Mouse (Mus musculus) forebrain, embryonic 16.5 days (tissue): ENCODE data around the gene Fam71f2. TPM values are rescaled to one million over a fixed set of nuclear protein-coding genes. Genes with fewer than 3 reads are reported as not detected.

Experiments
- ATAC-seq: fragments of 200-750 bp; cut with Nextera tagmentation; 2 replicates; pipeline ENCODE4 v1.8.0; 2017; ENCODE audit warnings: mild to moderate bottlenecking, moderate library complexity
- H3K27ac ChIP-seq: fragments of 300-500 bp; sonication (generic); 2 replicates; pipeline ENCODE4 v1.5.1; 2014; ENCODE audit warnings: low read length, control low read depth
- H3K27me3 ChIP-seq: fragments of 300-500 bp; sonication (generic); replicated peaks from 2 replicates; pipeline ENCODE4 v1.6.1; 2014; ENCODE audit warnings: low read length; ENCODE audit not compliant: control insufficient read depth, insufficient read depth
- H3K36me3 ChIP-seq: fragments of 300-500 bp; sonication (generic); 2 replicates; pipeline ENCODE4 v1.6.1; 2014; ENCODE audit not compliant: control insufficient read depth, insufficient read depth
- H3K4me1 ChIP-seq: fragments of 300-500 bp; sonication (generic); replicated peaks from 2 replicates; pipeline ENCODE4 v1.6.1; 2014; ENCODE audit warnings: low read length; ENCODE audit not compliant: control insufficient read depth, insufficient read depth
- H3K4me2 ChIP-seq: fragments of 300-500 bp; sonication (generic); 2 replicates; pipeline ENCODE4 v1.6.1; 2014; ENCODE audit warnings: mild to moderate bottlenecking, low read length, control low read depth
- H3K4me3 ChIP-seq: fragments of 300-500 bp; sonication (generic); replicated peaks from 2 replicates; pipeline ENCODE4 v1.5.1; 2014; ENCODE audit warnings: mild to moderate bottlenecking, low read length, control low read depth
- H3K9ac ChIP-seq: fragments of 300-500 bp; sonication (generic); replicated peaks from 2 replicates; pipeline ENCODE4 v1.6.1; 2014; ENCODE audit warnings: low read depth, low read length, control low read depth
- H3K9me3 ChIP-seq: fragments of 300-500 bp; sonication (generic); 2 replicates; pipeline ENCODE4 v1.6.1; 2016; ENCODE audit warnings: low read length; ENCODE audit not compliant: control insufficient read depth
- WGBS: fragments of 180-500 bp; shearing (Covaris S2); extraction: QIAGEN DNeasy Blood & Tissue Kit; methylation state at CpG from one replicate; pipeline ENCODE4 v1.1.7; 2014; 5-methylcytosine and 5-hydroxymethylcytosine counted together
- polyA plus RNA-seq: library from polyadenylated mRNA; unstranded; fragments of >200 nt; fragmentation: Nextera tagmentation; extraction: Ambion mirVana; gene quantifications from 2 replicates; pipeline ENCODE4 v1.2.1, GENCODE M21; 2015

Gene Fam71f2
- polyA plus RNA-seq, 1 experiment from 2014 or later = 0.51 TPM

- WGBS = 61% methylated on average over 6 of the region's 6 CpGs
Observed at GRCm38 (mm10) chr6:29288651-29289050, 9.3 kb downstream of the Fam71f2 start.

GRCm38 (mm10) chr6:29299112-29299511, 19.7 kb downstream of the Fam71f2 start:
- Histone ChIP-seq H3K27me3 (no peaks in the 10 kb centered on the region), H3K27ac (no peak overlapping the region), H3K36me3 (no peaks in the 10 kb centered on the region), H3K9me3 (no peaks in the 10 kb centered on the region), H3K4me3 (no peak overlapping the region), H3K4me1 (no peaks in the 10 kb centered on the region), H3K9ac (no peak overlapping the region), H3K4me2 (no peak overlapping the region)
- ATAC-seq = no peak
- 77% methylated on average over 2 of the region's 2 CpGs for WGBS

More at GRCm38 (mm10) chr6:29288651-29289050, 9.3 kb downstream of the Fam71f2 start:
- ATAC-seq = no peak
- Histone ChIP-seq H3K9me3 (no peaks in the 10 kb centered on the region), H3K27ac (no peak overlapping the region), H3K36me3 (no peaks in the 10 kb centered on the region), H3K4me2 (no peak overlapping the region), H3K4me3 (no peak overlapping the region), H3K27me3 (no peaks in the 10 kb centered on the region), H3K9ac (no peak overlapping the region), H3K4me1 (no peaks in the 10 kb centered on the region)

DNA sequence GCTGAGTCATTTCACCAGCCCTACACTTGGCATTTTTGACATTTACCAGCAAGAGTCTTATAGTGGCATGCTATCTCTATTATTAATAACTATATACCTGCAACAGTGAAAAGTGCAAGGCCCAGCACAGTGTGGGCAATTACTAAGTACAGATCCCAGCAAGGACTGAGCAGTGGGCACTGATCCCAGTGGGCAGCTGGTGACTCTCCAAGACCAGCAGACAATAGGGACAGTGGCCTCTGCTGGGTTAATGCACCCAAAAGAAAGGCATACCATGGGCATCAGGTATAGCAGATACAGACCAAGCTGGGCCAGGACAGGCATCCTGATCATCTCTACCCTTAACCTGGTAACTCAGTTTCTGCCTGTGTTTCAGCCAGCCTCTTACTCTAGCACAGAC, 23.9 kb downstream of the Fam71f2 start:
- Histone ChIP-seq H3K27ac (no peak overlapping the region), H3K4me3 (no peak overlapping the region), H3K27me3 (no peaks in the 10 kb centered on the region), H3K9ac (no peak overlapping the region), H3K36me3 (no peaks in the 10 kb centered on the region), H3K4me2 (no peak overlapping the region), H3K4me1 (no peaks in the 10 kb centered on the region), H3K9me3 (no peaks in the 10 kb centered on the region)
- ATAC-seq = no peak

DNA sequence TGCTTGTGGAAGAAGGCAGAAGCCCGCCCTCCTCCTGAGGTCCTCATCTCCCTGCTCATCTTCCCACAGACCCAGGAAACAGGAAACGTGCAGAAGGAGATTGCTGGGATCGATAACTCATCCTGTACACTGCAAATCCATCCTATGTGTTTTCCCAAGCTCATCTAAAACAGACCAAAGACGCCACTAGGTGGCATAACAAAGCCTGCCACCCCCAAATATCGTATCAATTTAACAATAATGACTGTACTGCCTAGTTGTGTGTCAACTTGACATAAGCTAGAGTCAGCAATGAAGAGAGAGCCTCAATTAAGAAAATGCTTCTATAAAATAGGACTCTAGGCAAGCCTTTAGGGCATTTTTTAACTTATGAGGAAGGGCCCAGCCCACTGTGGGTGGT, 24.3 kb downstream of the Fam71f2 start:
- H3K27ac ChIP-seq = no peak overlapping the region
- H3K4me3 ChIP-seq = no peak overlapping the region
- no peaks in the 10 kb centered on the region for H3K9me3 ChIP-seq
- H3K4me2 ChIP-seq = no peak overlapping the region
- no peaks in the 10 kb centered on the region for H3K27me3 ChIP-seq
- no peaks in the 10 kb centered on the region for H3K36me3 ChIP-seq
- no peak overlapping the region for H3K9ac ChIP-seq
- no peaks in the 10 kb centered on the region for H3K4me1 ChIP-seq
- ATAC-seq = no peak
- 57% methylated on average over 5 of the region's 5 CpGs for WGBS

- no peaks in the 10 kb centered on the region for H3K9me3 ChIP-seq
- WGBS = 93% methylated on average over 4 of the region's 4 CpGs
- no peaks in the 10 kb centered on the region for H3K4me1 ChIP-seq
- no peak overlapping the region for H3K4me3 ChIP-seq
- no peak overlapping the region for H3K27ac ChIP-seq
- ATAC-seq = no peak
- no peaks in the 10 kb centered on the region for H3K36me3 ChIP-seq
- H3K9ac ChIP-seq = no peak overlapping the region
- H3K4me2 ChIP-seq = no peak overlapping the region
- H3K27me3 ChIP-seq = no peaks in the 10 kb centered on the region
Observed at GRCm38 (mm10) chr6:29305462-29305861, 26.1 kb downstream of the Fam71f2 start.

DNA sequence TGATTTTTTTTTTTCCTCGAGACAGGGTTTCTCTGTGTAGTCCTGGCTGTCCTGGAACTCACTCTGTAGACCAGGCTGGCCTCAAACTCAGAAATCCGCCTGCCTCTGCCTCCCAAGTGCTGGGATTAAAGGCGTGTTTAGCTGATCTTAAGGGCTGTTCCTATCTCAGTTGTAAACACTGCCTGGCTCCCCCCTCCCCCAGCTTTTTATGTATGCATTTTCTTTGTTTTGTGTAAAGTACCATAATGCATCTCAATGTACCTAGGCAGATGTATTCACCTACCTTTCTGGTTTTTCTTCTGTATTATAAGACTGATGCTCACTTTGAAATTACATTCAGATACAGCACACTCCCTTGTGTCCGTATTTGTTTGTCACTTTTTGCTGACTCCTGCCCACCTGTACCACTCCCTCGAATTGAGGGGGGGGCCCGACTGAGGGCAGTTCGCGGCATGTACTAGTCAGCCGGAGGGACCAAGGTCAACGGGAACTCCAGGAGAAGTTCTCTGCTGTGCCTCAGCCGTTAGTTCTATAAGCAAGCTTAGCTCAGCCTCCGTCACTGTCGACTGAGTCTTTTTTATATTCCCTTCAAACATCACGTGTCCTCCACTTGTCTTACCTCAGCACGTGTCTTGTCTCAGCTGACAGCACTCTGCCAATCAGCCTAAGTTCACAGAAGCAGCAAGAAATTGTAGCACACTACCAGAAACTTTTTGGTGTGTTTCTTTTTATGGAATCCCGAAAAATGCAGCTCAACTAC, 29.6 kb downstream of the Fam71f2 start:
- H3K4me3 ChIP-seq = no peak overlapping the region
- WGBS = 90% methylated on average over 16 of the region's 16 CpGs
- no peaks in the 10 kb centered on the region for H3K4me1 ChIP-seq
- ATAC-seq = no peak
- no peak overlapping the region for H3K27ac ChIP-seq
- no peaks in the 10 kb centered on the region for H3K27me3 ChIP-seq
- H3K9me3 ChIP-seq = no peaks in the 10 kb centered on the region
- H3K9ac ChIP-seq = no peak overlapping the region
- no peaks in the 10 kb centered on the region for H3K36me3 ChIP-seq
- H3K4me2 ChIP-seq = no peak overlapping the region

GRCm38 (mm10) chr6:29313690-29314202, 34.4 kb downstream of the Fam71f2 start:
- H3K4me1 ChIP-seq = no peaks in the 10 kb centered on the region
- no peak overlapping the region for H3K9ac ChIP-seq
- no peak overlapping the region for H3K4me3 ChIP-seq
- H3K36me3 ChIP-seq = no peaks in the 10 kb centered on the region
- H3K9me3 ChIP-seq = no peaks in the 10 kb centered on the region
- H3K4me2 ChIP-seq = no peak overlapping the region
- H3K27me3 ChIP-seq = no peaks in the 10 kb centered on the region
- no peak for ATAC-seq
- no peak overlapping the region for H3K27ac ChIP-seq
- WGBS = 67% methylated on average over 14 of the region's 14 CpGs

DNA sequence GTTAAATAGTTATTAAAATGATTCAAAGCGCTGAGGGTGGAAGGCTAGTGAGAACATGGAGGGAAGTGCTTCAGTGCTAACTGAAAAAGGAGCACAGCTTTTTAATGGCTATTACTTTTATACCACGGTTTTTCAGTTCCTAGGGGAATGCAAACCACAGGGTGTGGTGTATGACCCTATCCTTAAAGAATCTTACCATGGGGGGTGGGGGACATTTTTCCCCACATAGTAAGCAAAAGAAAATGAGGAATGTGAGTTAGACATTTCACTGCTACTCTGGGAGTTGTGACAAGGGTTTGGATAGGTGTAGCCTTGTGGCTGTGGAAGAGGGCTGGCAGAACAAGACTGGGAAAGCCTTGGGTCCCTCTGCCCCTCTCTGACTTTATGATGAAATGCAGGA, 37.9 kb downstream of the Fam71f2 start:
- no peak for ATAC-seq
- Histone ChIP-seq H3K4me3 (no peak overlapping the region), H3K36me3 (no peaks in the 10 kb centered on the region), H3K27me3 (no peaks in the 10 kb centered on the region), H3K4me2 (no peak overlapping the region), H3K9me3 (no peaks in the 10 kb centered on the region), H3K9ac (no peak overlapping the region), H3K4me1 (no peaks in the 10 kb centered on the region), H3K27ac (no peak overlapping the region)
- WGBS = 80% methylated on average over 2 of the region's 2 CpGs

- WGBS = 69% methylated on average over 3 of the region's 3 CpGs
- no peak overlapping the region for H3K4me2 ChIP-seq
- H3K4me3 ChIP-seq = no peak overlapping the region
- H3K9me3 ChIP-seq = no peaks in the 10 kb centered on the region
- no peaks in the 10 kb centered on the region for H3K4me1 ChIP-seq
- H3K27ac ChIP-seq = no peak overlapping the region
- no peaks in the 10 kb centered on the region for H3K36me3 ChIP-seq
- no peak overlapping the region for H3K9ac ChIP-seq
- no peak for ATAC-seq
- no peaks in the 10 kb centered on the region for H3K27me3 ChIP-seq
Observed at GRCm38 (mm10) chr6:29317941-29318340, 38.5 kb downstream of the Fam71f2 start.
